Mouse (Mus musculus) brain, embryonic 14.5 days (tissue): ENCODE data around the gene Zfp568. TPM values are rescaled to one million over a fixed set of nuclear protein-coding genes. Genes with fewer than 3 reads are reported as not detected.
A peak's percentile ranks its signal among the peaks of the same experiment; 100 is the strongest.

Experiments
- DNase-seq: peaks from one replicate; pipeline ENCODE4 v3.0.0-alpha.2; 2011; ENCODE audit warnings: low read depth
- CTCF ChIP-seq: fragments of 200-500 bp; IDR thresholded peaks from 2 replicates; pipeline ENCODE4 v1.5.1; 2012; ENCODE audit warnings: inconsistent platforms, mild to moderate bottlenecking, moderate library complexity, borderline replicate concordance; ENCODE audit not compliant: insufficient read depth, insufficient read length; ENCODE audit errors: extremely low read depth
- POLR2A ChIP-seq: fragments of 200-500 bp; IDR thresholded peaks from 2 replicates; pipeline ENCODE4 v1.6.1; 2012; ENCODE audit warnings: mild to moderate bottlenecking, inconsistent platforms, borderline replicate concordance; ENCODE audit not compliant: poor library complexity, insufficient read depth, insufficient read length, severe bottlenecking; ENCODE audit errors: extremely low read depth
- polyA plus RNA-seq: library from polyadenylated mRNA; depleted of rRNA; stranded (reverse); fragments of >200 nt; gene quantifications from 2 replicates; pipeline ENCODE4 v1.2.3, GENCODE M21; 2012

The Zfp568 gene
- polyA plus RNA-seq, 1 experiment, result 7.2 TPM

- no peak for TF ChIP-seq CTCF
- TF ChIP-seq POLR2A, result no peak
- DNase-seq, result no peak
These were observed 39.6 kb downstream of the Zfp568 start for GRCm38 (mm10) chr7:30023324-30023723.

GRCm38 (mm10) chr7:30023800-30024199, 40.0 kb downstream of the Zfp568 start:
- TF ChIP-seq CTCF, result no peak
- TF ChIP-seq POLR2A, result no peak
- no peak for DNase-seq

- TF ChIP-seq POLR2A (no peak), CTCF (no peak)
These were observed 41.6 kb downstream of the Zfp568 start for GRCm38 (mm10) chr7:30025358-30025757.

GRCm38 (mm10) chr7:30027331-30027730, 43.6 kb downstream of the Zfp568 start:
- TF ChIP-seq POLR2A (no peak), CTCF (no peak)

More at GRCm38 (mm10) chr7:30025358-30025757, 41.6 kb downstream of the Zfp568 start:
- DNase-seq, result no peak

GRCm38 (mm10) chr7:30028572-30028971, 44.8 kb downstream of the Zfp568 start:
- TF ChIP-seq POLR2A (no peak), CTCF (no peak)
- no peak for DNase-seq

More at GRCm38 (mm10) chr7:30027331-30027730, 43.6 kb downstream of the Zfp568 start:
- DNase-seq, result no peak

- DNase-seq, result no peak
- TF ChIP-seq POLR2A, result no peak
- no peak for TF ChIP-seq CTCF
These were observed 46.9 kb downstream of the Zfp568 start for GRCm38 (mm10) chr7:30030677-30031076.

GRCm38 (mm10) chr7:30031379-30031778, 47.6 kb downstream of the Zfp568 start:
- no peak for DNase-seq
- TF ChIP-seq POLR2A (no peak), CTCF (no peak)

- DNase-seq, result no peak
- TF ChIP-seq POLR2A, result no peak
- no peak for TF ChIP-seq CTCF
These were observed 50.6 kb downstream of the Zfp568 start for GRCm38 (mm10) chr7:30034331-30034730.

GRCm38 (mm10) chr7:30044354-30044753, 60.6 kb downstream of the Zfp568 start:
- no peak for TF ChIP-seq CTCF
- no peak for TF ChIP-seq POLR2A
- no peak for DNase-seq

GRCm38 (mm10) chr7:30048126-30048525, 64.4 kb downstream of the Zfp568 start:
- DNase-seq, result peak; percentile 60
- TF ChIP-seq POLR2A (no peak), CTCF (no peak)

- peak; percentile 97 for DNase-seq
- TF ChIP-seq CTCF (no peak), POLR2A (peak; percentile 37; the same call in 1 of the 2 replicates)
These were observed 67.3 kb downstream of the Zfp568 start, which contains the start of gene Zfp14 for GRCm38 (mm10) chr7:30050882-30051548. TSS of gene Zfp14 (minus strand) at chr7:30051380.

- no peak for DNase-seq
These were observed 69.8 kb downstream of the Zfp568 start for GRCm38 (mm10) chr7:30053591-30053990.

GRCm38 (mm10) chr7:30060341-30060740, 76.6 kb downstream of the Zfp568 start:
- TF ChIP-seq CTCF, result no peak
- no peak for DNase-seq

More at GRCm38 (mm10) chr7:30053591-30053990, 69.8 kb downstream of the Zfp568 start:
- TF ChIP-seq CTCF (no peak), POLR2A (no peak)

- no peak for TF ChIP-seq POLR2A
- peak; percentile 42; the same call in 1 of the 2 replicates for TF ChIP-seq CTCF
- DNase-seq, result peak; percentile 18
These were observed 78.7 kb downstream of the Zfp568 start for GRCm38 (mm10) chr7:30062478-30062877.
